Mouse (Mus musculus): ENCODE results near the gene Zfp706.

Gene Zfp706

GRCm38 (mm10) chr15:36975256-36975620 lies 32.3 kb downstream of the Zfp706 start:
- DNase-seq = no peak

DNA sequence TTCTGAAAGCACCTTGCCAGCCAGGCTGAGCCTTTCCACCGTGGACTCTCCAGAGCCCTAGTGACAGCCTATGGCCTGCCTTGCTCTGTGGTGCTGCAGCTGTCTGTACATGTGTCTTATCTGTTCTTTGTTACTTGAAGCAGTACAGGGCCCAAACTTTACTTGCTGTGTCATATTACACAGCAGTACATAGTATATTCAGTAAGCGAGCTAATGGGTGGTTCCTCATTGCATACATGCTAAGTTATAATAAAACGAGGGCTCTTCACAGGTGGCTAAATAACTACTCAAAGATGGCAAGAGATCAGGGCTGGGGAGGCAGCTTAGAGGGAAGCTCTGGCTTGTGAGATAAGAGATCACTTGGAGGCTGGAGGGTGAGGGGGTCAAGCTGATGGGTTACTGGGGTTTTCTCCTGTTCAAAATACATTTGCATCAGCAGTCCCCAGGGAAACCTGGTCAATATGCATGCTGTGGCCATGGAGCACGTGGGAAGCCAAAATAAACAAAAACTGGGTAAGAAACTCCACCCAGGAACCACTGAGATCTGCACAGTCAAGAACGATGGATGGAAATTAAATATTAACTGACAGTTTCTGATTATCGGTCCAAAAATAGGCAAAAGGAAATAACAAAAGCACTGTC lies 32.8 kb downstream of the Zfp706 start:
- no peak for DNase-seq

GRCm38 (mm10) chr15:36973714-36974113 lies 33.9 kb downstream of the Zfp706 start:
- no peak for DNase-seq

GRCm38 (mm10) chr15:36973290-36973689 lies 34.3 kb downstream of the Zfp706 start:
- DNase-seq = no peak

GRCm38 (mm10) chr15:36969794-36970193 lies 37.8 kb downstream of the Zfp706 start:
- no peak for DNase-seq

- DNase-seq = no peak
Measured at GRCm38 (mm10) chr15:36968295-36968694, 39.3 kb downstream of the Zfp706 start.

DNA sequence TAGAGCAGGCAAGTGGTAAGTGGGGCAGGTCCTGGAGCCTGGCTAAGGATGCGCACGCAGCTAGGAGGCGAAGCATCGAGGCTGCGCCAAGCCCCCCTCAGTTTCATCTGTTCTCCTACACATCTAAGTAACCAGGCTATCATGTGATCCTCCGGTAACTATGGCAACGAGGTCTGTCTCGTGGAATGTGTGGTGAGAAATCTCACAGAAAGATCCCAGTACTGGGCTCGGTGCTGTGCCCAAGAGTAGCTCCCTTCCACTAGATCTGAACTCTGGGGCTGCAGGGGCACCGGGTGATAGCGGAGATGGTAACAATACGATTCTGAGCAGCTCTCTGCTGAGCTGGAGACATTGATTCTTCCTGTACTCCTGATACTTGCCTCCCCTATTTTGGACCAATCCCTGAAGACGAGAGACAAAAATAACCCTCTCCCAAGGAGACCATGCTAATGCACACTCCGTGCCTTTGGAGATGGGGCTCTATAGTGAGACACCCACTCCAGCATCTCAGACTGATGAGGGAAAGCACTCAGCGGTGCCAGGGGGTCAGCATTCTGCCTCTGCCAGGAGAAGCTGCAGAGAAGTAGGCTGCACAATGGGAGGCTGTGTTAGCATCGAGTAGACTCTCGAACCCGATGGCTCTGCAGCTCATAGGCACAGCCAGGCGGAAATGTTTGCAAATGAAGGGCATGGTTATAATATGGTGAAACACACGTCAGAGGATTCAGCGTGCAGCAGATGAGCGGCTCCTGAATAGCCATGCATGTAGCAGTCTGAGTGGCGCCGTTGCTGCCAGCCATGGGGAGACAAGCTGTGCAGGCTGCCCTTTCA lies 40.0 kb downstream of the Zfp706 start:
- DNase-seq = peak; percentile 93

GRCm38 (mm10) chr15:36966940-36967339 lies 40.6 kb downstream of the Zfp706 start:
- DNase-seq = no peak

GRCm38 (mm10) chr15:36966466-36966865 lies 41.1 kb downstream of the Zfp706 start:
- peak; percentile 58 for DNase-seq

- DNase-seq = no peak
Measured at GRCm38 (mm10) chr15:36965743-36966142, 41.8 kb downstream of the Zfp706 start.

- DNase-seq = no peak
Measured at GRCm38 (mm10) chr15:36962931-36963330, 44.6 kb downstream of the Zfp706 start.

- DNase-seq = no peak
Measured at GRCm38 (mm10) chr15:36960876-36961237, 46.7 kb downstream of the Zfp706 start.

DNA sequence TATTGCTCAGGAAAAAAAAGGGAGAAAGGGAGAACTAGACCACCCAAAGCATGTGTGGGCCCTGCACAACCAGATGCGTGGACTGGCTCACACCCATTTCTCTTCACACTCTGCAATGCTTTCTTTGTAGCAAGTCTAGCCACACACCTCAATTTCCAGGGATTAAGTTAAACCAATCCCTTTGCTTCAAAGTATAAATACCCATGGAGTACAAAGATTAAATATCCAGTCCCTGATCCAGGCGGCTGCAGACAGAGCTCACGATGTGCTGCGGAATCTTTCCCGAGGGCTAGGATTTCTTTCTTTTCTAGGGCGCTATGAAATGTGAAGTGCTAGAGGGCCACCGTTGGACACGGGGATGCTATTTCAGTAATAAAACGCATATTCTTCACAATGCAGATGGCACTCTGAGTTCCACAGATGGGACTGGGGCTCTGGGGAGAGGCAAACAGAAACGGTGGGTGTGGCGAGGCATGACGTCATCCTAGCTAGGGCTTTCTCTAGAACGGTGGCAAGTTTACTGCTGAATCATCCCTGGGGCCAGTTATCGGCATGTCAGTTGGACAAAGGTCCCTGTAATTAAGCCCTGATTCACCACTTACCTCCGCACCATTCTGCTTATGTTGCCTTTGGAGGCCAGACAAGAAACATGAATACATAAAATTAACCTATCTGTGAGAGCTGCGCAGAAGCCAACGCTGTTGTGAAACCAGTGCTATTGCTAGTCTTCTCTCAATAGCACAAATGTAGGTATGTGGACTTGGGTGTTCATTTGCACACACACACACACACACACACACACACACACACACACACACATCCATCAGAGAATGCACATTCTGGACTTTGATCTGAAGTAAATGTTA lies 47.3 kb downstream of the Zfp706 start:
- DNase-seq = peak; percentile 92

- no peak for DNase-seq
Measured at GRCm38 (mm10) chr15:36956221-36956620, 51.4 kb downstream of the Zfp706 start.

- DNase-seq = no peak
Measured at GRCm38 (mm10) chr15:36950258-36950657, 57.3 kb downstream of the Zfp706 start.

- DNase-seq = no peak
Measured at GRCm38 (mm10) chr15:36948866-36949546, 58.6 kb downstream of the Zfp706 start.
